Mouse (Mus musculus): ENCODE measurements around the gene Usp46.

- TF ChIP-seq POLR2A (IDR thresholded peaks at IDR 0.05; ENCODE audit: extremely low read depth, insufficient read depth, low read length) (no peak), CTCF (IDR thresholded peaks at IDR 0.05; ENCODE audit: low read depth, low read length) (no peak)
Measured at GRCm38 (mm10) chr5:74034177-74034576, 34.1 kb downstream of the Usp46 start.

All from liver, adult 2 months (tissue).